Mouse (Mus musculus): Measurements from ENCODE around the gene Stx5a. TPM values are rescaled to one million over a fixed set of nuclear protein-coding genes. Genes with fewer than 3 reads are reported as not detected.

Stx5a gene
- polyA plus RNA-seq (2017; shearing (Covaris generic)) = 223 TPM

DNA sequence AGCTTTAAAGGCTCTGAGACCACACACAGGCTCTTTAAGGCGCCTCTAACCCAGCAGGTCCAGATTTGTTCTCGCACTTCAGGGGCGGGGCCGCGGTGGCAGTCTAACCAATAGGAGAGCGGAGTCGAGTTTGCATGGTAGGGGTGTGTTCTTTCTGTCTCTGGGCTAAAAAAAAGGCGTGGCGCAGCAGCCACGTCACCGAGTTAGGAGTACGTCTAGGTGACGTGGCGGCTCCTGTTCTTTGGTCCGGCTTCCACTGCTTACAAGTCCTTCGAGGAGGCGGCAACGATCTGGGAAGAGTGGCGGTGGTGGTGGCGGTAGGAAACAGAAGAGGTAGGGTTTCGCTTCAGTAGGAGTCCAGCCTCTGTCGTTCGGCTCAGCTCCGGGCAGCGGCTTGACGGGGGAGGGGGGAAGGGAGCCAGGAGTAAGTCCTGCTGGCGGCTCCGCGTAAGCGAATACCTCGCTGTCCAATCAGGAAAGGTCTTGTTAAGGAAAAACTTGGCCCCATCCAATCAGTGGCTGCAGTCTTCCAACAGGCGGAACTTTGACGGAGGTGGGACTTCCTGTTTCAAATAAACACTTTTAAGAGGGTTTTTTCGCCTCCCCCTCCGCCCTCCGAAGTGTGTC is at the start of gene Stx5a:
TSS of gene Stx5a (plus strand) at position 171 of the 627 bp plus-strand sequence.

GRCm38 (mm10) chr19:8722907-8723573 is 18.2 kb upstream of the Stx5a start, which contains the start of gene Slc3a2:
Slc3a2 (minus strand) TSS chr19:8723369.

GRCm38 (mm10) chr19:8735389-8736159 is 5.6 kb upstream of the Stx5a start, which contains the start of gene Wdr74:
Wdr74 (plus strand) TSS chr19:8735827.

DNA sequence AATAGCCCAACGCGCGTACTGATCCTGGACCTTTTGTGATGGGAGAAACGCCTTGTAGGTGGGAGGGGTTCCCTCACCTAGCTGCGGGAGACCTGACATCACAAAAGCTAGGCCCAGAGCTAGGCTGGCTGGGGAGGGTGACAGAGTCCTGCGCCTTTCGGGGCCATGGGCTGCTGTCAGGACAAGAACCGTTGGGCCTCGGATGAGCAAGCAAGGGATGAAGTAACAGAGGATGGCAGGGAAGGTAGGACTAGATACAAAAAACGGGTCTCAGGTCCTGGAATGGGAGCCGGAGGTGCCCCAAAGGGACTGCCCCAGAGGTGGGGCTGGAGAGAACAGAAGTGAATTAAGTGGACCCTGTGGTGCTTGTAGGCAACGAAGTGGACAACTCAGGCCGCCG is 610 bp upstream of the Stx5a start, which contains the start of gene 1700092M07Rik:
TSS of gene 1700092M07Rik (plus strand) at position 116 of the 400 bp plus-strand sequence.

DNA sequence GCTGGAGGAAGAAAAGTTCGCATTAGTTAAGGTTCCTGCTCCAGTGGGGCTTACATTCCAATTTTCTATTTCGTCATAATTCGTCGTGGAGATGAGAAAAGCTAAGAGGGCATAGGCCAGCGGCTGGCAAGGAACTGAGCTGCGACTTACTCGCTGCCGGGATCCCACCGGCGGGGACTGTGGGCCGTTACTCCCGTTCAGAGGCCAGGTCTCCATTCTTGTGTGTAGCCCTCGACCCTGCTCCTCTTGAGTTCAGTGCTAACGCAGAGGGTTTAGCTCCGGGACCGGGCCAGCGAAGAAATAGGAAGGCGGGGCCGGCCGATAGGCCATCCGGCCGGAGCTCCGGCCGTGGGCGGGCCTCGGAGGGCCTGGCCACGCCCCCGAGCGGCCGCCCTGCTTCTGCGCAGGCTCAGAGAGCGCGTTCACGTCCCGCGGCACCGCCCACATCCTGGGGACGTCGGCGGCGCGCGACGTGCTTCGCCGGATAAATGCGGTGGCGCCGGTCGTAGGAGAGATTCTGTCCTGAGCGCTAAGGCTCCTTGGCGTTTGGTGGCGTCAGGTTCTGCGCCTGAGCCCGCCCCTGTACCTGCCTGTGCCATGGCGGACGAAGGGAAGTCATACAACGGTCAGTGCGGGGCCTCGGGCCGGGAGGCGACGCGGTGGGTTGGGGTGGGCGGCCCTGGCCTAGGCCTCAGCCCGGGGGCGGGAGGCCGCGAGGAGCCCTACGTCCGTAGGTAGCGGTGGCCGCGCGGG is 15.6 kb downstream of the Stx5a start, which contains the start of gene Nxf1:
TSS of gene Nxf1 (plus strand) at position 439 of the 753 bp plus-strand sequence.

DNA sequence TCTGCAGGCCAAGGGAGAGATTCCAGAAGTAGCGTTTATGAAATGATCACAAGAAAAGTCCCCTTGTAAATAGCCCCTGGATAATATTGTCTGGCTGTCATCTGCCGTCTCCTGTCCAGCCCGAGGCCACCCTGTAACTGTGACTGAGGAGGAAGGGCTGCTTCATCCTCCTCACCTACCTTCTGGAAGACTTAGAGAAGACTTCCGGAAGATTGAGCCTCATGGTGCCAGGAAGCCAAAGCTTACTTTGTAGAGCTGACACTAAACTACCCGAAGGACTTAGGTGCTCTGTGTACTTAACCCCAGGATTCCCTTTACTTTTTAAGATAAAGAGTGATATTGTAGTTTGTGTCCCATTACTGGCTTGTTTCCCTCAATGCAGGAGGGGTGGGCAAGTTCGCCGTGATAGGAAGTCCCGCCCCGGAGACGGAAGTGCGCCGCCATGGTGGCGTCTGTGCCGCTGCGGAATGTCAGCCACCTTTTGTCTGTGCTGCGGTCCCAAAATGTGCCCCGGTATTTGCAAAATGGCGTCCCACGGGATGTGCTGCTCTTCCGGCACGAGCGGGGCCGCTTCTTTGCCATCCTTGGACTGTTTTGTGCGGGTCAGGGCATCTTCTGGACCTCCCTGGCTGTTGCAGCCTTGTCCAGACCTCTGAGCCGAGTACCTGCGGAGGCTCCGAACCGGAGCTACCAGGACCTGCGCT is 29.5 kb downstream of the Stx5a start, which contains the start of gene Tmem223:
TSS of gene Tmem223 (plus strand) at position 430 of the 704 bp plus-strand sequence.

GRCm38 (mm10) chr19:8774086-8774835 is 33.0 kb downstream of the Stx5a start, which contains the start of gene Tmem179b:
Tmem179b (minus strand) TSS chr19:8774467.

DNA sequence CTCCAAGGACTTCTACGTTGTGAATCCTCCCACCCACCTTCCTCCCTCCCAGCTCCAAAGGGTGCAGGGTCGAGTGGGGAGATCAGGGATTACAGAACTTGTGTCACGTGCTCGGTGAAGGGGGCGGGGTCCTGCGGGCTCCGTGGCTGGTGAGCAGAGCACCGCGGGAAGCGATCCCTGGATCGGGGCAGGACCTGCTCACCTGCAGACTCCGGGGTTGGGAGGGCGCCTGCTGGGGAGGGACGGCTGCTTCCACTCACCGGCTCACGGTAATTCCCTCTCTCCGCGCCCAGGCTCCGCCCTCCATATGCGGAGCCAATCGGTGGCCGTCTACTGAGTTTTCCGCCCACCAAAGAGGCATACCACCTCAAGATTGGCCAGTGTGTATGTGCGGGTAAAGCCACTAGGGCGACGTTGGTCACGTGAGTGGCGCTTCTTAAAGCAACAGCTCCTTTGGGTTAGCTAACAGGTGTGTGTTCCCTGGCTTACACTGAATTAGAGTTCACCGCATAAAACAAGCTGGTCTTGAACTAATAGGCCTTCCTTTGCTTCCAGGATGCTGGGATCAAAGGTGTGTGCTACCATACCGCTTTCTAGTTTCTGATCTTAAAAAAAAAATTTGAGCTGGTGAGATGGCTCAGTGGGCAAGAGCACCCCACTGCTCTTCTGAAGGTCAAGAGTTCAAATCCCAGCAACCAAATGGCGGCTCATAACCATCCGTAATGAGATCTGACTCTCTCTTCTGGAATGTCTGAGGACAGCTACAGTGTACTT is 45.0 kb downstream of the Stx5a start, which contains the start of gene Taf6l:
TSS of gene Taf6l (minus strand) at position 410 of the 774 bp plus-strand sequence.

GRCm38 (mm10) chr19:8798264-8798946 is 57.2 kb downstream of the Stx5a start, which contains the start of gene Polr2g:
Polr2g (minus strand) TSS chr19:8798577.

DNA sequence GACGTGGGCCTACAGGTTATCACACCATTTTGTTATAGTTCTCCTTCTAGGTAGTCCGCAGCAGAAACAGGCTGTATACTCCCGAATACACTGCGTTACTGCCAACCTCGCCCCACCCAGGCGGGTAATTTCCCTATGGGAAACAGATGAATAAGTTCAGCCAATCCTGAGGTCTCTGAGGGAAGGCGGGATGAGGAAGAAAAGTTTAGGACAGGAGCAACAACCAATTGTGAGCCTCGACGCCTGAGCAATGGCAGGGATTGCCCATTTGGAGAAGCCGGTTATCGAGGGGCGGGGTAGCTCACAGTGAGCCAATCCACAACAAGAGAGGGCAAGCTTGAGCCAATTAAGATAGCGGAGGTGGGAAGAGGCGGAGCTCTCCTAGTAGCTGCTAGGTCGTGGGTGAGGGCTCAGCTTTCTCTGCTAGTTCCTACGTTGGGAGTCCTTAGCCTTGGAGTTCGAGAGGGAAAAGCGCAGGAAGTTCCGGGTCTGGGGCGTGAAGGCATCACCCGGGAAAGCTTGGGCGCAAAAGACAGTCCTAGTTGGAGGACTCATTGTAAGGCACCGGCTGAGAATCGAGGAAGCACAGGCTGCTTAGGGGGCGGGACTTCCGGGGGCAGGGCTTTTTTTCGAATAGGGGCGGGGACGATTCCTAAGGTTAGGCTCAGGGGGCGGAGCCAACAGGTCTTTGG is 61.1 kb downstream of the Stx5a start, which contains the start of gene Zbtb3:
TSS of gene Zbtb3 (plus strand) at position 426 of the 692 bp plus-strand sequence.

Other genes starting within 250 kb of the Stx5a start
- gene Slc22a8, start 150.2 kb upstream of the Stx5a start, polyA plus RNA-seq (2017; shearing (Covaris generic)) = 0.62 TPM
- not detected for gene Slc22a6, start 123.4 kb upstream of the Stx5a start, polyA plus RNA-seq (2017; shearing (Covaris generic))
- gene Chrm1, start 77.6 kb upstream of the Stx5a start, polyA plus RNA-seq (2017; shearing (Covaris generic)) = not detected
- gene Slc3a2, start 18.0 kb upstream of the Stx5a start, polyA plus RNA-seq (2017; shearing (Covaris generic)) = 497 TPM
- gene Wdr74, start 5.6 kb upstream of the Stx5a start, polyA plus RNA-seq (2017; shearing (Covaris generic)) = 105 TPM
- 1.5 TPM for gene 1700092M07Rik, start 695 bp upstream of the Stx5a start, polyA plus RNA-seq (2017; shearing (Covaris generic))
- 365 TPM for gene Nxf1, start 15.7 kb downstream of the Stx5a start, polyA plus RNA-seq (2017; shearing (Covaris generic))
- gene Tmem223, start 29.6 kb downstream of the Stx5a start, polyA plus RNA-seq (2017; shearing (Covaris generic)) = 38.6 TPM
- gene Tmem179b, start 33.1 kb downstream of the Stx5a start, polyA plus RNA-seq (2017; shearing (Covaris generic)) = 172 TPM
- gene Taf6l, start 45.0 kb downstream of the Stx5a start, polyA plus RNA-seq (2017; shearing (Covaris generic)) = 8.1 TPM
- 68.3 TPM for gene Polr2g, start 57.2 kb downstream of the Stx5a start, polyA plus RNA-seq (2017; shearing (Covaris generic))
- gene Zbtb3, start 61.1 kb downstream of the Stx5a start, polyA plus RNA-seq (2017; shearing (Covaris generic)) = 0.18 TPM
- 31.0 TPM for gene Ttc9c, start 77.9 kb downstream of the Stx5a start, polyA plus RNA-seq (2017; shearing (Covaris generic))
- gene Hnrnpul2, start 78.6 kb downstream of the Stx5a start, polyA plus RNA-seq (2017; shearing (Covaris generic)) = 7.6 TPM
- gene AC129217.1, start 88.4 kb downstream of the Stx5a start, polyA plus RNA-seq (2017; shearing (Covaris generic)) = not detected
- gene Bscl2, start 96.1 kb downstream of the Stx5a start, polyA plus RNA-seq (2017; shearing (Covaris generic)) = 85.2 TPM
- gene Gng3, start 97.8 kb downstream of the Stx5a start, polyA plus RNA-seq (2017; shearing (Covaris generic)) = 0.49 TPM
- not detected for gene Lrrn4cl, start 109.4 kb downstream of the Stx5a start, polyA plus RNA-seq (2017; shearing (Covaris generic))
- 133 TPM for gene Ubxn1, start 130.1 kb downstream of the Stx5a start, polyA plus RNA-seq (2017; shearing (Covaris generic))
- gene Uqcc3, start 139.5 kb downstream of the Stx5a start, polyA plus RNA-seq (2017; shearing (Covaris generic)) = 30.0 TPM
- gene Lbhd1, start 142.3 kb downstream of the Stx5a start, polyA plus RNA-seq (2017; shearing (Covaris generic)) = 40.0 TPM
- not detected for gene Gm49403, start 142.5 kb downstream of the Stx5a start, polyA plus RNA-seq (2017; shearing (Covaris generic))
- 32.1 TPM for gene 1810009A15Rik, start 147.4 kb downstream of the Stx5a start, polyA plus RNA-seq (2017; shearing (Covaris generic))
- not detected for gene Gm49416, start 147.5 kb downstream of the Stx5a start, polyA plus RNA-seq (2017; shearing (Covaris generic))
- 34.6 TPM for gene Ints5, start 151.6 kb downstream of the Stx5a start, polyA plus RNA-seq (2017; shearing (Covaris generic))
- gene Ganab, start 156.7 kb downstream of the Stx5a start, polyA plus RNA-seq (2017; shearing (Covaris generic)) = 91.0 TPM
- gene B3gat3, start 179.0 kb downstream of the Stx5a start, polyA plus RNA-seq (2017; shearing (Covaris generic)) = 57.0 TPM
- 4.5 TPM for gene Rom1, start 187.9 kb downstream of the Stx5a start, polyA plus RNA-seq (2017; shearing (Covaris generic))
- 74.5 TPM for gene Eml3, start 188.1 kb downstream of the Stx5a start, polyA plus RNA-seq (2017; shearing (Covaris generic))
- gene Mta2, start 200.5 kb downstream of the Stx5a start, polyA plus RNA-seq (2017; shearing (Covaris generic)) = 211 TPM
- 55.0 TPM for gene Tut1, start 212.4 kb downstream of the Stx5a start, polyA plus RNA-seq (2017; shearing (Covaris generic))
- 259 TPM for gene Eef1g, start 225.6 kb downstream of the Stx5a start, polyA plus RNA-seq (2017; shearing (Covaris generic))
- gene Ahnak, start 247.9 kb downstream of the Stx5a start, polyA plus RNA-seq (2017; shearing (Covaris generic)) = 193 TPM